Mouse (Mus musculus) heart, adult 2 months (tissue): ENCODE data around the gene Atxn7l1. TPM values are rescaled to one million over a fixed set of nuclear protein-coding genes. Genes with fewer than 3 reads are reported as not detected.
A peak's percentile ranks its signal among the peaks of the same experiment; 100 is the strongest.

Experiments used
- DNase-seq, 2 experiments: peaks; one replicate each; pipeline ENCODE4 v3.0.0; 2021
- H3K27ac ChIP-seq: fragments of 200-600 bp; 2 replicates; pipeline ENCODE4 v1.8.1; 2022
- H3K27me3 ChIP-seq: fragments of 200-500 bp; 2 replicates; pipeline ENCODE4 v1.6.1; 2012; ENCODE audit warnings: mild to moderate bottlenecking, low read length, inconsistent platforms, mixed read lengths; ENCODE audit not compliant: control insufficient read depth, insufficient read depth
- H3K36me3 ChIP-seq: fragments of 200-500 bp; 2 replicates; pipeline ENCODE4 v1.6.1; 2012; ENCODE audit warnings: low read length, inconsistent platforms; ENCODE audit not compliant: control insufficient read depth, insufficient read depth
- H3K4me1 ChIP-seq: fragments of 200-500 bp; 2 replicates; pipeline ENCODE4 v1.6.1; 2011; ENCODE audit warnings: low read length; ENCODE audit not compliant: control insufficient read depth, insufficient read depth
- H3K4me3 ChIP-seq: fragments of 200-600 bp; 2 replicates; pipeline ENCODE4 v1.8.1; 2022
- H3K79me2 ChIP-seq: fragments of 200-500 bp; replicated peaks from 2 replicates; pipeline ENCODE4 v1.6.1; 2012; ENCODE audit warnings: mild to moderate bottlenecking, inconsistent platforms, low read length, moderate library complexity, mixed read lengths; ENCODE audit not compliant: control insufficient read depth, insufficient read depth
- H3K9ac ChIP-seq: fragments of 200-500 bp; 2 replicates; pipeline ENCODE4 v1.6.1; 2012; ENCODE audit warnings: low read depth, mild to moderate bottlenecking, control low read depth, inconsistent platforms, low read length, mixed read lengths
- CTCF ChIP-seq: fragments of 200-600 bp; IDR thresholded peaks from 2 replicates; pipeline ENCODE4 v1.8.1; 2022; ENCODE audit warnings: antibody characterized with exemption, mild to moderate bottlenecking, moderate library complexity
- EP300 ChIP-seq: fragments of 200-500 bp; IDR thresholded peaks from 2 replicates; pipeline ENCODE4 v1.6.1; 2011; ENCODE audit warnings: low read depth, low read length, control low read depth; ENCODE audit not compliant: insufficient read depth
- POLR2A ChIP-seq: fragments of 200-500 bp; IDR thresholded peaks from 2 replicates; pipeline ENCODE4 v1.6.1; 2011; ENCODE audit warnings: mild to moderate bottlenecking, low read depth, low read length, control low read depth; ENCODE audit not compliant: insufficient read depth
- WGBS: fragments of 180-500 bp; shearing (Covaris S2); methylation state at CpG from one replicate; pipeline ENCODE4 v1.1.7; 2018; 5-methylcytosine and 5-hydroxymethylcytosine counted together
- intact Hi-C: fragments of 180-260 bp; cut with DNase I; formaldehyde crosslinking; loops from one replicate; pipeline ENCODE4 v1.15.1; 2025
- long read RNA-seq: library from polyadenylated mRNA; stranded (forward); transcript quantifications from one replicate; pipeline ENCODE4 v2.0.0, GENCODE M21; 2021
- polyA plus RNA-seq: library from polyadenylated mRNA; depleted of rRNA; stranded (reverse); fragments of >200 nt; gene quantifications from 2 replicates; pipeline ENCODE4 v1.2.3, GENCODE M21; 2012; rRNA removed
- total RNA-seq, 2 experiments: library from RNA; stranded (reverse); gene quantifications; 2 replicates each; pipeline ENCODE4 v1.2.3; 2021

Gene Atxn7l1
- total RNA-seq (10 to 100 TPM; 18.8 to 19.0 TPM), polyA plus RNA-seq (21.6 and 23.6 TPM in 2 replicates)
- long read RNA-seq, transcript Atxn7l1-203 (4 exons, 1,675 nt), result major isoform, 8 of 9 reads
- long read RNA-seq, partial matches to known transcripts, result 0 of 9 reads
- long read RNA-seq, other reads (novel, unspliced or antisense), result 1 of 9 reads

- H3K9ac ChIP-seq, result peak within 1 kb of the TSS; percentile 82
- H3K79me2 ChIP-seq, result no peaks in the 10 kb centered on the region
- H3K36me3 ChIP-seq, result no peaks in the 10 kb centered on the region
- under 1% methylated on average over 54 of the region's 54 CpGs for WGBS
- DNase-seq, result peak; percentile 92 to 96
- intact Hi-C loops, result loop anchor here (2.0 to 5.0 kb wide), 4 partner anchors 37 to 190 kb away; no protein-coding TSS in a partner anchor
- no peak; the same call in 1 of the 2 replicates for TF ChIP-seq CTCF
- TF ChIP-seq EP300, result peak; percentile 78; the same call in 1 of the 2 replicates
- peak; percentile 90 for TF ChIP-seq POLR2A
- H3K4me3 ChIP-seq, result peak within 1 kb of the TSS; percentile 74
- peaks cover 1% of the 10 kb centered on the region; the same call in 1 of the 2 replicates for H3K4me1 ChIP-seq
- H3K27ac ChIP-seq, result peak within 1 kb of the TSS; percentile 95
- no peaks in the 10 kb centered on the region for H3K27me3 ChIP-seq
Observed at GRCm38 (mm10) chr12:33147497-33148267, at the start of gene Atxn7l1. Gene Atxn7l1 (plus strand): TSS chr12:33147693.

- DNase-seq, result no peak
- Histone ChIP-seq H3K27me3 (no peaks in the 10 kb centered on the region), H3K36me3 (no peaks in the 10 kb centered on the region), H3K79me2 (no peaks in the 10 kb centered on the region), H3K4me3 (no peak overlapping the region), H3K27ac (no peak overlapping the region), H3K9ac (no peak overlapping the region), H3K4me1 (no peaks in the 10 kb centered on the region; the same call in 1 of the 2 replicates)
- TF ChIP-seq POLR2A (no peak), EP300 (no peak), CTCF (no peak)
- intact Hi-C loops, result no loop called here
- 84% methylated on average over 8 of the region's 8 CpGs for WGBS
Observed at GRCm38 (mm10) chr12:33101627-33102026, 45.9 kb upstream of the Atxn7l1 start.

- intact Hi-C loops, result no loop called here
- no peak overlapping the region for H3K4me3 ChIP-seq
- H3K9ac ChIP-seq, result no peak overlapping the region
Observed at GRCm38 (mm10) chr12:33102342-33103115, 45.0 kb upstream of the Atxn7l1 start.

GRCm38 (mm10) chr12:33105724-33106123 lies 41.8 kb upstream of the Atxn7l1 start:
- H3K4me1 ChIP-seq, result peaks cover 1% of the 10 kb centered on the region
- H3K27ac ChIP-seq, result no peak overlapping the region
- WGBS, result 72% methylated on average over 4 of the region's 4 CpGs
- intact Hi-C loops, result loop anchor here (5.0 kb wide), 2 partner anchors 38 to 193 kb away; no protein-coding TSS in a partner anchor
- no peaks in the 10 kb centered on the region for H3K36me3 ChIP-seq
- H3K79me2 ChIP-seq, result no peaks in the 10 kb centered on the region
- no peak for DNase-seq
- no peak overlapping the region for H3K9ac ChIP-seq
- no peak overlapping the region for H3K4me3 ChIP-seq
- H3K27me3 ChIP-seq, result no peaks in the 10 kb centered on the region
- no peak for TF ChIP-seq POLR2A
- TF ChIP-seq EP300, result no peak
- no peak for TF ChIP-seq CTCF

More at GRCm38 (mm10) chr12:33102342-33103115, 45.0 kb upstream of the Atxn7l1 start:
- Histone ChIP-seq H3K27me3 (no peaks in the 10 kb centered on the region), H3K27ac (no peak overlapping the region), H3K4me1 (no peaks in the 10 kb centered on the region; the same call in 1 of the 2 replicates), H3K36me3 (no peaks in the 10 kb centered on the region), H3K79me2 (no peaks in the 10 kb centered on the region)
- DNase-seq, result no peak
- 55% methylated on average over 15 of the region's 15 CpGs for WGBS
- TF ChIP-seq CTCF (no peak), EP300 (no peak), POLR2A (no peak)

GRCm38 (mm10) chr12:33106438-33107167 lies 40.9 kb upstream of the Atxn7l1 start:
- TF ChIP-seq POLR2A, result no peak
- TF ChIP-seq CTCF, result no peak
- no peak for TF ChIP-seq EP300

More at GRCm38 (mm10) chr12:33106438-33107167, 40.9 kb upstream of the Atxn7l1 start:
- Histone ChIP-seq H3K9ac (no peak overlapping the region), H3K27me3 (no peaks in the 10 kb centered on the region), H3K4me1 (peaks cover 4% of the 10 kb centered on the region), H3K4me3 (no peak overlapping the region), H3K27ac (no peak overlapping the region), H3K79me2 (no peaks in the 10 kb centered on the region), H3K36me3 (peaks cover 5% of the 10 kb centered on the region)
- 88% methylated on average over 10 of the region's 10 CpGs for WGBS
- intact Hi-C loops, result loop anchor here (5.0 kb wide), 2 partner anchors 39 to 194 kb away; no protein-coding TSS in a partner anchor
- no peak for DNase-seq
